Mouse (Mus musculus): ENCODE measurements at regions not wholly inside any gene's neighbourhood (a gene's known extent, or its start where the extent isn't known, plus 50 kb on each side); places are given as distances from the start of the nearest gene placed in this dataset.

DNA sequence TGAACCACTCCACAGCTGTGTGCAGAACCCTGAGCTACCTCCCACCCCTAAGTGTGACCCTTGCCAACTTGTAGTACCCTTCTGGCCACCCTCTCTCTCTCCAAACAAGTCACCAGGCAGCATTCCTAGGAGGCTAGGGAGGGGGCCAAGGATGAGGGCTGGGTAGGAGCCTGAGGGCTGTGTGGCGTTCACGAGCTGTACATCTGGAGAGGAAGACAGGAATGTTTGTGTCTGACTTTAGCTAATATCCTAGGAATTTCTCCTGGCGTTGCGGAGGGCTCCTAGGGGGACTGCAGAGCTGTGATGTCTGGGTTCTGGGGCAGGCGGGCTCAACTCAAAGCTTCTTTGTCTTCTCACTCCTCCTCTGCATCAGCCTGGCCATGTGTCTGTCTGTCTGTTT, 262.2 kb upstream of the Zmiz1 start:
- no peaks in the 10 kb centered on the region for H3K36me3 ChIP-seq (ENCODE audit: control insufficient read depth, insufficient read depth, low read length)
- H3K4me1 ChIP-seq (replicated peaks; ENCODE audit: control insufficient read depth, insufficient read depth, low read length) = no peaks in the 10 kb centered on the region; the same call in 1 of the 2 replicates
- no peak overlapping the region for H3K4me3 ChIP-seq (ENCODE audit: low read depth, low read length)
- no peak overlapping the region for H3K27ac ChIP-seq (ENCODE audit: low read depth, low read length)
- H3K4me2 ChIP-seq (replicated peaks; ENCODE audit: low read depth, low read length) = no peak overlapping the region
- H3K9ac ChIP-seq (ENCODE audit: low read depth, low read length) = no peak overlapping the region
- 62% methylated on average over 5 of the region's 5 CpGs for WGBS
- no peaks in the 10 kb centered on the region for H3K27me3 ChIP-seq (ENCODE audit: control insufficient read depth, insufficient read depth, low read length)
- DNase-seq (ENCODE audit: low spot score) (peak; percentile 17), ATAC-seq (ENCODE audit: low FRiP score) (no peak)
- H3K9me3 ChIP-seq (ENCODE audit: control insufficient read depth, low read length) = no peaks in the 10 kb centered on the region

DNA sequence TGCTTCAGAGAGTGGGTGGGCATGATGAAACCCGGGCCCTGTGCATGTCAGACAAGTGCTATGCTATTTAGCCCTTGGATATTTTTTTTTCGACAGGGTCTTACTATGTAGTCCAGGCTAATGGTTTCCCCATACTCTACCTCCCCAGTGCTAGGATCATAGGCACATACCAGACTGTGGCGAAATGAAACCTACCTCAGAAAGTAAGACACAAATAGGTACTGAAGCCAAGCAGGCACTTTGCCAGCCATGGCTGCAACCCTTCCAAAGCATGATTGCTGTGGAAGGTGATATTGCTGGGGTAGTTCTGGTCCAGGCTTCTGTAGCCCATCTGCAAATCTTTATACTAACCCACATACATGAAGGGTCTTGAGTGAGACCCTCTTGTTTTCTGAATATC, 259.1 kb upstream of the Zmiz1 start:
- no peak overlapping the region for H3K4me2 ChIP-seq (replicated peaks; ENCODE audit: low read depth, low read length)
- H3K4me1 ChIP-seq (replicated peaks; ENCODE audit: control insufficient read depth, insufficient read depth, low read length) = no peaks in the 10 kb centered on the region; the same call in 1 of the 2 replicates
- H3K9ac ChIP-seq (ENCODE audit: low read depth, low read length) = no peak overlapping the region
- 79% methylated on average over 3 of the region's 3 CpGs for WGBS
- DNase-seq (ENCODE audit: low spot score) = no peak
- no peak for ATAC-seq (ENCODE audit: low FRiP score)
- H3K36me3 ChIP-seq (ENCODE audit: control insufficient read depth, insufficient read depth, low read length) = no peaks in the 10 kb centered on the region
- H3K9me3 ChIP-seq (ENCODE audit: control insufficient read depth, low read length) = no peaks in the 10 kb centered on the region
- H3K4me3 ChIP-seq (ENCODE audit: low read depth, low read length) = no peak overlapping the region
- no peak overlapping the region for H3K27ac ChIP-seq (ENCODE audit: low read depth, low read length)
- peaks cover 2% of the 10 kb centered on the region; the same call in 1 of the 2 replicates for H3K27me3 ChIP-seq (ENCODE audit: control insufficient read depth, insufficient read depth, low read length)

DNA sequence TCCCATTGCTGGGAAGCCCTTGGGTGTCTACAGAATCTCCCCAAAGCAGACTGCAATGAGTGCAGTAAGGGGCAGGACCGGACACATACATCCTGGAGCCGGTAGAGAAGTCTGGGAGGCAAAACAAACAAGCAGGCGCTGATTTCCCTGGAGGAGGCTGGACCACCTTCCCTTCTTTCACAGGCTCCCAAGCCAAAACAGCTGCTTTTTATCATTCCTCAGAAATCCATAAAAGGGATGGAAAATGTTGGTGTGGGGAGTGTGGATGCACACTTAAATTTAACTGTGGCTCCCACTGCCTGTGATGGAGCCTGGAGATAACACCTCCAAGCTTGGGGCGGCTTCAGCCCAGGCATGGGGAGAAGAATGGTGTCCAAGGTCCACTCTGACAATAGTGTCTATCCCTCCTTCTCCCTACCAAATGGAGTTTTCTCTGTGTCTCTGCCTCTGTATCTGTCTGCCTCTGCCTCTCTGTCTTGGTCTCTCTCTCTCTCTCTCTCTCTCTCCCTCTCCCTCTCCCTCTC, 258.3 kb upstream of the Zmiz1 start:
- Histone ChIP-seq H3K4me1 (replicated peaks; ENCODE audit: control insufficient read depth, insufficient read depth, low read length) (no peaks in the 10 kb centered on the region), H3K4me2 (replicated peaks; ENCODE audit: low read depth, low read length) (no peak overlapping the region), H3K27ac (ENCODE audit: low read depth, low read length) (no peak overlapping the region), H3K27me3 (ENCODE audit: control insufficient read depth, insufficient read depth, low read length) (peaks cover 2% of the 10 kb centered on the region; the same call in 1 of the 2 replicates), H3K4me3 (ENCODE audit: low read depth, low read length) (no peak overlapping the region), H3K36me3 (ENCODE audit: control insufficient read depth, insufficient read depth, low read length) (no peaks in the 10 kb centered on the region), H3K9me3 (ENCODE audit: control insufficient read depth, low read length) (no peaks in the 10 kb centered on the region), H3K9ac (ENCODE audit: low read depth, low read length) (no peak overlapping the region)
- ATAC-seq (ENCODE audit: low FRiP score) = no peak
- no peak for DNase-seq (ENCODE audit: low spot score)
- WGBS = 59% methylated on average over 4 of the region's 4 CpGs

- DNase-seq (ENCODE audit: low spot score) = no peak
- Histone ChIP-seq H3K4me3 (ENCODE audit: low read depth, low read length) (no peak overlapping the region), H3K4me2 (replicated peaks; ENCODE audit: low read depth, low read length) (no peak overlapping the region), H3K9me3 (ENCODE audit: control insufficient read depth, low read length) (no peaks in the 10 kb centered on the region), H3K27ac (ENCODE audit: low read depth, low read length) (no peak overlapping the region), H3K4me1 (replicated peaks; ENCODE audit: control insufficient read depth, insufficient read depth, low read length) (no peaks in the 10 kb centered on the region), H3K36me3 (ENCODE audit: control insufficient read depth, insufficient read depth, low read length) (no peaks in the 10 kb centered on the region), H3K9ac (ENCODE audit: low read depth, low read length) (no peak overlapping the region), H3K27me3 (ENCODE audit: control insufficient read depth, insufficient read depth, low read length) (peaks cover 2% of the 10 kb centered on the region; the same call in 1 of the 2 replicates)
- 85% methylated on average over 2 of the region's 2 CpGs for WGBS
- ATAC-seq (ENCODE audit: low FRiP score) = no peak
Measured at GRCm38 (mm10) chr14:25202312-25202711, 256.7 kb upstream of the Zmiz1 start.

DNA sequence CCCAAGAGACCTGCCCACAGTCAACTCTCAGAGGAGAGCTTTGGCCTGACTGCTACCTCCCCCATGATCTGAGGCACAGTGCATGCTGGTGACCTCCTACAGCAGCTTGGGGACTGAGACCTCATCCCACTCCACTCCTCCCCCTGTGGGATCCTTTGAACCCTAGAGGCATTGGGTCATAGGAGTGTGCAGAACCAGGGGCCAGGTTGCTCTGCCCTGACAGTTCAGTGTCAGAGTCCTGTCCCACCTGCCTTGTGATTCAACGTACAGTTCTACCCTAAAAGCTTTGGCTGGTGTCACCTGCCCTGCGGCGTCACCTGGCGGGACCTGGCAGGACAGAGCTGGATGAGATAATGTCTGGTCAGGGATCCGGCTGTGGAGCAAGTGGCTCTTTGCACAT, 254.9 kb upstream of the Zmiz1 start:
- Histone ChIP-seq H3K27me3 (ENCODE audit: control insufficient read depth, insufficient read depth, low read length) (peaks cover 2% of the 10 kb centered on the region; the same call in 1 of the 2 replicates), H3K36me3 (ENCODE audit: control insufficient read depth, insufficient read depth, low read length) (no peaks in the 10 kb centered on the region), H3K4me1 (replicated peaks; ENCODE audit: control insufficient read depth, insufficient read depth, low read length) (no peaks in the 10 kb centered on the region), H3K9ac (ENCODE audit: low read depth, low read length) (no peak overlapping the region), H3K27ac (ENCODE audit: low read depth, low read length) (no peak overlapping the region), H3K4me2 (replicated peaks; ENCODE audit: low read depth, low read length) (no peak overlapping the region), H3K9me3 (ENCODE audit: control insufficient read depth, low read length) (no peaks in the 10 kb centered on the region), H3K4me3 (ENCODE audit: low read depth, low read length) (no peak overlapping the region)
- no peak for DNase-seq (ENCODE audit: low spot score)
- WGBS = 90% methylated on average over 5 of the region's 5 CpGs
- ATAC-seq (ENCODE audit: low FRiP score) = no peak

DNA sequence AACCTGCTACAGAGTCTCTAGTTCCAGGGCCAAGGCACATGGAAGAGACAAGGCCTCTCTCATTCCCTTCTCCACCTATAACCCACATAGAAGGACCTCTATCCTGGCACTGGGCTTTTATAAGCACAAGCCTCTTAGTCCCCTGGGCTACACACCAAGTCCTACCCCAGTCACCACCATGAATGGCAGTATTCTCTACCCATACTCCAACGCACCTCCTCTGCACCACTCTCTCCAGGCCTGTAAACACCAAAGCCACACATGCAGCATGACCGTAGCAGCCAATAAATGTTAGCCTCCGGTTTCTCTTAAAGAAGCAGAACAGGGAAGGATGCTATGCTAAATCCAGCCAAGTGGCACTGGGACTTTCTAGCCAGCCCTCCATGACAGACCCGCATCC, 252.1 kb upstream of the Zmiz1 start:
- WGBS = 87% methylated on average over 4 of the region's 4 CpGs
- no peaks in the 10 kb centered on the region for H3K4me1 ChIP-seq (replicated peaks; ENCODE audit: control insufficient read depth, insufficient read depth, low read length)
- no peak for ATAC-seq (ENCODE audit: low FRiP score)
- H3K9me3 ChIP-seq (ENCODE audit: control insufficient read depth, low read length) = no peaks in the 10 kb centered on the region
- H3K36me3 ChIP-seq (ENCODE audit: control insufficient read depth, insufficient read depth, low read length) = no peaks in the 10 kb centered on the region
- DNase-seq (ENCODE audit: low spot score) = no peak
- no peak overlapping the region for H3K4me2 ChIP-seq (replicated peaks; ENCODE audit: low read depth, low read length)
- H3K9ac ChIP-seq (ENCODE audit: low read depth, low read length) = no peak overlapping the region
- no peak overlapping the region for H3K27ac ChIP-seq (ENCODE audit: low read depth, low read length)
- H3K4me3 ChIP-seq (ENCODE audit: low read depth, low read length) = no peak overlapping the region
- H3K27me3 ChIP-seq (ENCODE audit: control insufficient read depth, insufficient read depth, low read length) = peaks cover 2% of the 10 kb centered on the region; the same call in 1 of the 2 replicates

DNA sequence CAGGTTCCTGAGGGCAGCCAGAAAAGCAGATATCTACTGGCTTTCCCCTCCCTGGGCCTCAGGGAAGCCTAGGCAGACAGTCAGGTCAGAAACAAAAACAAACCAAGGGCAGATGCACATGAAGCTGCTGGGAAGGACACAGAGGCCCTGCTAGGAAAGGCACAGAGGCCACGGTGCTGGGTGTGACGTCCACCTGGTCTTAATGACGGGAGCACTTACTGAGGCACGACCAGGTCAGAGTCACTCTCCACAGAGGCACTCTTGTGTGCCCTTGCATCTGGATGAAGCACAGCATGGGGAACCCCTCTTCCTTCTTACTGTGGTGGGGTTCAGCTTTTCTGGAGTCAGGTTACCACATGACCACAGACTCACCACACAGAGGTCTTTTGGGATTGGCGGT, 251.6 kb upstream of the Zmiz1 start:
- DNase-seq (ENCODE audit: low spot score) (no peak), ATAC-seq (ENCODE audit: low FRiP score) (no peak)
- Histone ChIP-seq H3K4me1 (replicated peaks; ENCODE audit: control insufficient read depth, insufficient read depth, low read length) (no peaks in the 10 kb centered on the region), H3K9me3 (ENCODE audit: control insufficient read depth, low read length) (no peaks in the 10 kb centered on the region), H3K36me3 (ENCODE audit: control insufficient read depth, insufficient read depth, low read length) (no peaks in the 10 kb centered on the region), H3K4me2 (replicated peaks; ENCODE audit: low read depth, low read length) (no peak overlapping the region), H3K9ac (ENCODE audit: low read depth, low read length) (no peak overlapping the region), H3K27me3 (ENCODE audit: control insufficient read depth, insufficient read depth, low read length) (peaks cover under 1% of the 10 kb centered on the region; the same call in 1 of the 2 replicates), H3K4me3 (ENCODE audit: low read depth, low read length) (no peak overlapping the region), H3K27ac (ENCODE audit: low read depth, low read length) (no peak overlapping the region)
- WGBS = 72% methylated on average over 5 of the region's 5 CpGs

DNA sequence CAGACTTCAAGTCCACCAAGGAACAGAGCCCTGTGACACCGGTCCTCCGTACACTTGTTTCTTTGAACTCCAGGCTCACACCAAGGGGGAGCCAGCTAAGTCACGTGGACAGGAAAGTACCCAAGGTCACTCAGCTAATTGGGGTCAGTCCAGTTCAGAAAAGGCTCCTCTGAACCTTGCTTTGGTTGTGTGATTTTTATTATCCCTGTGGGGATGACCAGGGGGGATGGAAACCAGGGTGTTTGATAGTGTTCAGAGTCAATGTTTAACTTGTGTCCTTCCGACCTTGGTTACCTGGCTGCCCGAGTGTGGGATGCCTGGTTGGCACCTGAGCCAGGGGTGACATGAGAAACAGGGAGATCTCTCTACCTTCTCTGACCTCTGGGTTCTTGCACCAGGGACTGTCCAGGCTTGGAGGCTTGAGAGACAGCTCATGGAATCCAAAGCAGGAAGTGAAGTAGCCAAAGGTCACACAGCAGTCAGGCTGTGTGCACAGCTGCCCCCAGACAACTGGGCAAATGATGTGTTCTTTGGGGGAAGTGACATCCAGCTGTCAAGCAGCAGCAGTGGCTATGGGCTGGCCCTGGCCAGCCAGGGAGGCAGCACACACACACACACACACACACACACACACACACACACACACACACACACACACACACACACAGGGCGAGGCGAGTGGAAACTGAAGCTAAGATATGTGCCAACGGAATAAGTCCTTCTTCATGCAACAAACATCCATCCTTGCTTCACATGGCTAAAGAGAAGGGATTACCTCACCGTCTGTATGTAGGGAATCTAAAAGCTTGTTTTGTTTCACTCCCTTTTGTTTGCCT, 250.5 kb upstream of the Zmiz1 start:
- H3K4me3 ChIP-seq (ENCODE audit: low read depth, low read length) = no peak overlapping the region
- H3K27ac ChIP-seq (ENCODE audit: low read depth, low read length) = no peak overlapping the region
- H3K36me3 ChIP-seq (ENCODE audit: control insufficient read depth, insufficient read depth, low read length) = no peaks in the 10 kb centered on the region
- WGBS = 52% methylated on average over 9 of the region's 9 CpGs
- no peak for DNase-seq (ENCODE audit: low spot score)
- no peak overlapping the region for H3K9ac ChIP-seq (ENCODE audit: low read depth, low read length)
- no peaks in the 10 kb centered on the region for H3K4me1 ChIP-seq (replicated peaks; ENCODE audit: control insufficient read depth, insufficient read depth, low read length)
- no peak for ATAC-seq (ENCODE audit: low FRiP score)
- no peaks in the 10 kb centered on the region for H3K27me3 ChIP-seq (ENCODE audit: control insufficient read depth, insufficient read depth, low read length)
- H3K4me2 ChIP-seq (replicated peaks; ENCODE audit: low read depth, low read length) = no peak overlapping the region
- no peaks in the 10 kb centered on the region for H3K9me3 ChIP-seq (ENCODE audit: control insufficient read depth, low read length)

DNA sequence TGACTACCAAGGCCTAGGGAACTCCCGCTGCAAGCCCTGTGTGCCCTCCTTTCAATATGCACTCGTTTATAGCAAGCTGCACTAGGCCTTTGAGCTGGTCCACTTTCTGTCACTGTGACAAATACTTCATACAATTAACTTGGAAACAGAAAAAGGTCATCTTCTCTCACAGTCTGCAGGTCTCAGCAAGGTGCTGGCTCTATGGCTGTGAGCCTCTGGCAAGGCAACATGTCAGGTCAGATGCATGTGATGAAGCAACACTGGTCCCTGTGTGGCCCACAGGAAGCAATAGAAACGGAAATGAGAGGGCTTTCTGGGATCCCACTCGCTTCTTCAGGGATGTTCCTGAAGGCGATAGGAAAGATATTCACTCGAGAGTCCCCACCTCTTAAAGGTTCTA, 245.9 kb upstream of the Zmiz1 start:
- Histone ChIP-seq H3K9ac (ENCODE audit: low read depth, low read length) (no peak overlapping the region), H3K4me1 (replicated peaks; ENCODE audit: control insufficient read depth, insufficient read depth, low read length) (no peaks in the 10 kb centered on the region), H3K4me2 (replicated peaks; ENCODE audit: low read depth, low read length) (no peak overlapping the region), H3K27me3 (ENCODE audit: control insufficient read depth, insufficient read depth, low read length) (no peaks in the 10 kb centered on the region), H3K9me3 (ENCODE audit: control insufficient read depth, low read length) (no peaks in the 10 kb centered on the region), H3K36me3 (ENCODE audit: control insufficient read depth, insufficient read depth, low read length) (no peaks in the 10 kb centered on the region), H3K27ac (ENCODE audit: low read depth, low read length) (no peak overlapping the region), H3K4me3 (ENCODE audit: low read depth, low read length) (no peak overlapping the region)
- 76% methylated on average over 6 of the region's 6 CpGs for WGBS
- DNase-seq (ENCODE audit: low spot score) = no peak
- ATAC-seq (ENCODE audit: low FRiP score) = no peak
